Comparison of ENCODE assay signal across 8 mouse cellular contexts in the genomic region with DNA sequence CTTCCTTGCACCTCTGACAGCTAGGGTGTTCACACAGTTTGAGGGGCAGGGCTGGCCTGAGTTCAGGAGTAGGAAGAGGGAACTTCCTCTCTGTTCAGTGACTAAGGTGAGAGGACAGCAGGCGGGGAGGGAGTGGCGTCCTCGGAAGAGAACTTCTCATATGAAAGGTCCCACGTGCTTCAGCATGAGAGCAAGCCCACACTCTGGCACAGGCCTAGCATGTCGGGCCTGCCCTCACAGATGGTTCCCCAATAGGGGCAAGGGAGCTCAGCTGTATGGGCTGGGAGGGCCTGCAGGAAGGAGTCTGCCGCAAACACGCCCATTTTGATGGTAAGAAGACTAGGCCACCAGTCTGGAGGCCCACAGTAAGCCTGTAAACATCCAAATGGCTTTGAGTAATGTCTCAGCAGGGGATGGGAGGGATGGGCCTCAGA. TPM values are rescaled to one million over a fixed set of nuclear protein-coding genes. Genes with fewer than 3 reads are reported as not detected.
DNase-seq lines count a peak whose midpoint lies in the region; ATAC-seq and TF ChIP-seq lines count a peak whose summit lies in the region.

No protein-coding gene starts in this region.

- no peaks in the 10 kb centered on the region for H3K9me3 ChIP-seq in neural tube, embryonic 12.5 days
- no peaks in the 10 kb centered on the region for H3K9me3 ChIP-seq in limb, embryonic 13.5 days
- H3K9me3 ChIP-seq in midbrain, postnatal 0 days (ENCODE audit: low read length) = no peaks in the 10 kb centered on the region

- peak in 1 of 2 experiments; percentile 63 for DNase-seq in cerebellum, adult 2 months
- DNase-seq in neural tube, embryonic 10.5 days (ENCODE audit: extremely low spot score, low spot score) = no peak
- no peak for DNase-seq in midbrain, postnatal 0 days (ENCODE audit: low spot score)
- peak; percentile 78 for DNase-seq in thymus, postnatal 4 days
- DNase-seq in adipocyte (ENCODE audit: low spot score) = no peak

- no peak for TF ChIP-seq CTCF in cerebellum, adult 2 months (IDR thresholded peaks at IDR 0.05; ENCODE audit: borderline replicate concordance, insufficient read depth, low read depth, low read length)
- TF ChIP-seq CTCF in midbrain, postnatal 0 days (IDR thresholded peaks at IDR 0.05) = no peak

- 5% methylated on average over 7 of the region's 7 CpGs for WGBS in cerebellum, adult 2 months
- 44% methylated on average over 7 of the region's 7 CpGs for WGBS in neural tube, embryonic 12.5 days
- 34% methylated on average over 7 of the region's 7 CpGs for WGBS in limb, embryonic 13.5 days
- WGBS in midbrain, postnatal 0 days = 51% methylated on average over 7 of the region's 7 CpGs

- H3K4me3 ChIP-seq in cerebellum, adult 2 months (replicated peaks; ENCODE audit: insufficient read depth, low read depth, low read length) = no peak overlapping the region
- H3K4me3 ChIP-seq in neural tube, embryonic 12.5 days = no peak overlapping the region
- no peak overlapping the region for H3K4me3 ChIP-seq in limb, embryonic 13.5 days
- H3K4me3 ChIP-seq in midbrain, postnatal 0 days (ENCODE audit: low read depth, low read length) = no peak overlapping the region

- H3K4me2 ChIP-seq in neural tube, embryonic 12.5 days (replicated peaks) = no peak overlapping the region
- no peak overlapping the region for H3K4me2 ChIP-seq in limb, embryonic 13.5 days (replicated peaks)
- no peak overlapping the region for H3K4me2 ChIP-seq in midbrain, postnatal 0 days (ENCODE audit: low read depth, low read length, poor library complexity, severe bottlenecking)

- H3K36me3 ChIP-seq in neural tube, embryonic 12.5 days = no peaks in the 10 kb centered on the region
- peaks cover 22% of the 10 kb centered on the region for H3K36me3 ChIP-seq in limb, embryonic 13.5 days
- H3K36me3 ChIP-seq in midbrain, postnatal 0 days (ENCODE audit: insufficient read depth, low read length) = 0 out of 2 replicates have a peak, but pooled peaks cover 7% of the 10 kb centered on the region

- 0 out of 2 replicates have a peak overlapping the region, but pooled peaks have one; percentile 21 for H3K9ac ChIP-seq in neural tube, embryonic 12.5 days
- peak overlapping the region; percentile 20; the same call in 1 of the 2 replicates for H3K9ac ChIP-seq in limb, embryonic 13.5 days
- 0 out of 2 replicates have a peak overlapping the region, but pooled peaks have one; percentile 19 for H3K9ac ChIP-seq in midbrain, postnatal 0 days (replicated peaks; ENCODE audit: low read length, poor library complexity, severe bottlenecking)

- no peak for TF ChIP-seq POLR2A in cerebellum, adult 2 months (IDR thresholded peaks at IDR 0.05; ENCODE audit: borderline replicate concordance, insufficient read depth, low read length)

- ATAC-seq in cerebellum, adult (ENCODE audit: insufficient number of reproducible peaks, low FRiP score, low TSS enrichment) = no peak
- ATAC-seq in neural tube, embryonic 12.5 days (ENCODE audit: low FRiP score, low read depth) = no peak
- ATAC-seq in limb, embryonic 13.5 days (ENCODE audit: low FRiP score, low read depth) = no peak
- ATAC-seq in midbrain, postnatal 0 days (ENCODE audit: low FRiP score) = no peak

- H3K4me1 ChIP-seq in cerebellum, adult 2 months (ENCODE audit: control insufficient read depth, insufficient read depth, low read length) = peaks cover 77% of the 10 kb centered on the region
- H3K4me1 ChIP-seq in neural tube, embryonic 12.5 days = peaks cover 56% of the 10 kb centered on the region
- H3K4me1 ChIP-seq in limb, embryonic 13.5 days = peaks cover 60% of the 10 kb centered on the region
- peaks cover 41% of the 10 kb centered on the region for H3K4me1 ChIP-seq in midbrain, postnatal 0 days (ENCODE audit: insufficient read depth, low read length)

- peak overlapping the region; percentile 42 for H3K27ac ChIP-seq in cerebellum, adult 2 months (ENCODE audit: insufficient read depth, low read length)
- H3K27ac ChIP-seq in neural tube, embryonic 12.5 days = no peak overlapping the region
- no peak overlapping the region; the same call in 1 of the 2 replicates for H3K27ac ChIP-seq in limb, embryonic 13.5 days
- no peak overlapping the region for H3K27ac ChIP-seq in midbrain, postnatal 0 days (ENCODE audit: low read depth, low read length)

- H3K27me3 ChIP-seq in cerebellum, adult 2 months (ENCODE audit: control insufficient read depth, insufficient read depth, low read length) = no peaks in the 10 kb centered on the region
- no peaks in the 10 kb centered on the region for H3K27me3 ChIP-seq in neural tube, embryonic 12.5 days (replicated peaks)
- no peaks in the 10 kb centered on the region for H3K27me3 ChIP-seq in limb, embryonic 13.5 days
- no peaks in the 10 kb centered on the region for H3K27me3 ChIP-seq in midbrain, postnatal 0 days (ENCODE audit: insufficient read depth, low read length)

RNA-seq across cellular contexts. Expression of a gene that starts 5.7 kb away (rescaled TPM):
- 226 and 239 TPM in 2 replicates for polyA plus RNA-seq in cerebellum, adult 2 months (2012; rRNA removed)
- polyA plus RNA-seq in neural tube, embryonic 12.5 days (2016; fragmentation: Nextera tagmentation; extraction: Ambion mirVana) = 19.7 and 21.2 TPM in 2 replicates
- polyA plus RNA-seq in limb, embryonic 13.5 days (2015; fragmentation: Nextera tagmentation; extraction: Ambion mirVana) = 16.5 and 18.5 TPM in 2 replicates
- 152 and 257 TPM in 2 replicates for total RNA-seq in midbrain, postnatal 0 days (2014; rRNA removed)
- polyA plus RNA-seq in midbrain, postnatal 0 days (2015; fragmentation: Nextera tagmentation; extraction: Ambion mirVana) = 27.0 and 29.6 TPM in 2 replicates

RNA-seq across cellular contexts. Expression of a gene that starts 17.4 kb away (rescaled TPM):
- polyA plus RNA-seq in cerebellum, adult 2 months (2012; rRNA removed) = 74.3 and 76.1 TPM in 2 replicates
- polyA plus RNA-seq in neural tube, embryonic 12.5 days (2016; fragmentation: Nextera tagmentation; extraction: Ambion mirVana) = 18.5 and 19.0 TPM in 2 replicates
- 13.6 and 14.7 TPM in 2 replicates for polyA plus RNA-seq in limb, embryonic 13.5 days (2015; fragmentation: Nextera tagmentation; extraction: Ambion mirVana)
- total RNA-seq in midbrain, postnatal 0 days (2014; rRNA removed) = 92.2 and 106 TPM in 2 replicates
- polyA plus RNA-seq in midbrain, postnatal 0 days (2015; fragmentation: Nextera tagmentation; extraction: Ambion mirVana) = 79.1 and 84.8 TPM in 2 replicates

RNA-seq across cellular contexts. Expression of a gene that starts 31.3 kb away (rescaled TPM):
- 139 and 151 TPM in 2 replicates for polyA plus RNA-seq in cerebellum, adult 2 months (2012; rRNA removed)
- polyA plus RNA-seq in neural tube, embryonic 12.5 days (2016; fragmentation: Nextera tagmentation; extraction: Ambion mirVana) = 5.9 and 7.0 TPM in 2 replicates
- 15.7 and 16.0 TPM in 2 replicates for polyA plus RNA-seq in limb, embryonic 13.5 days (2015; fragmentation: Nextera tagmentation; extraction: Ambion mirVana)
- 40.6 and 67.7 TPM in 2 replicates for total RNA-seq in midbrain, postnatal 0 days (2014; rRNA removed)
- 18.6 and 20.7 TPM in 2 replicates for polyA plus RNA-seq in midbrain, postnatal 0 days (2015; fragmentation: Nextera tagmentation; extraction: Ambion mirVana)
